Mouse (Mus musculus): Measurements from ENCODE around the gene Wfdc6b. TPM values are rescaled to one million over a fixed set of nuclear protein-coding genes. Genes with fewer than 3 reads are reported as not detected.
"Not testable (repeated sequence)": the region's sequence is repeated elsewhere in the genome, so short reads cannot be mapped to it uniquely, and the experiment has no call there.

The Wfdc6b gene
- total RNA-seq (2021): not detected
- long read RNA-seq, experiment 1: 0 reads
- long read RNA-seq, experiment 2: 0 reads

- not testable (repeated sequence) for DNase-seq (ENCODE audit: low spot score in 2 of 2)
Observed at GRCm38 (mm10) chr2:164613471-164613870, at the start of gene Wfdc6b, which contains the start of gene Wfdc8. Gene Wfdc6b, plus strand, starts transcription at chr2:164613522. Gene Wfdc8, minus strand, starts transcription at chr2:164613626.

DNA sequence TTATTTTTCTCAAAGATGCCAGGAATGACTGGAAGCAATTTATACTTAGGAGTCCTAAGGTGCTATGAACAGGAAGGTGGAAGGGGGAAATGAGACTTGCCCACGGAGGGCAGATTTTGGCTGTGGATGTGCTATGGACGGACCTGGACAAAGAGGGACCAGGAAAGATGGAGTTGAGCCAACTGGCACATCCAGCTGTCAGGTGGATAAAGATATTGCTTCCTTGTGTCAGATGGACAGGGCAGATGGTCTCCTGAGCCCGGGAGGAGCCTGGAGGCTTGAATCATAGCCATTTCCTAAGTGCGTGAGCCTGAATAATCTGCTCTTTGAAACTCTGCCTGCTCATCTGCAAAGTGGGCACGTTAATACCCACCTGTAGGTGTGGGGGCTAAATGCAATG, 49.0 kb upstream of the Wfdc6b start:
- no peak for DNase-seq (ENCODE audit: low spot score in 2 of 2)

DNA sequence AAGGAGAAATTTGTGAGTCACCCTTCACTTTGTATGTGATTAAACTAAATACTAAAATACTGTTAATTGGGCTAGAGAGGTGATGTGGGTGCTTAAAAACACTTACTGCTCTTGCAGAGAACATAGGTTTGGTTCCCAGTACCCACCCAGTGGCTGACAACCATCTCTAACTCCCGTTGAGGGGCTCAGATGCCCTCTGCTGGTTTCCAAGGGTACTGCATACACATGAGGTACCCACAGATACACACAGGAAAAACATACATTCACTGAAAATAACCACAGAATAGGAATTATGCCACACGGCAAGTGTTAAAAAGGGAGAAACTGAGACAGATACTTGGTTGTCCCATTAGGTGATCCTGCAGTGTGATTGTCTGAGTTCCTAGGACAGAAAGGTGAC, 46.3 kb upstream of the Wfdc6b start:
- DNase-seq (ENCODE audit: low spot score in 2 of 2): no peak

- DNase-seq (ENCODE audit: low spot score in 2 of 2): no peak
Observed at GRCm38 (mm10) chr2:164567460-164567859, 45.9 kb upstream of the Wfdc6b start.

DNA sequence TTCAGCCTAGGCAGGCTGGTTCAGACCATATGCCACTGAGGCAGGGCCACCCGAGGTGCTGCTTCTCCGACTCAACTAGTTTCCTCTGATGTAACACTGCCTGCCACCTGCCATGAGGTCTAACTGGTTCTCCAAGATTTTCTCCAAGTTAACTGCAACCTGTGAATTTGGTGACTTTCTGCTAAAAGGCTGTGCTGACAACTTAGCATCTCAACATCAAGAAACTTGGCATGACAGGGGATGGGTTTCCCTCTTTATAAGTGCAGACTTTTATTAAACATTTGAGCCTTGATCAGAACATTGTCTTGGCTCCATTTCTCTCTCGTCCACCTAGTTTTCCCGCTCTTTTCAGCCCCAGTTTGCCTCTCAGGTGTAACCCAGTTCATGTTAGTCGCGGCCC, 40.0 kb upstream of the Wfdc6b start, which contains the start of gene Spint3:
TSS of gene Spint3 (minus strand) at position 101 of the 400 bp plus-strand sequence.
- DNase-seq (ENCODE audit: low spot score in 2 of 2): not testable (repeated sequence)

GRCm38 (mm10) chr2:164585025-164585725, 28.1 kb upstream of the Wfdc6b start, which contains the start of gene Wfdc6a:
Gene Wfdc6a, minus strand, starts transcription at chr2:164585447.
- not testable (repeated sequence) for DNase-seq (ENCODE audit: low spot score in 2 of 2)

DNA sequence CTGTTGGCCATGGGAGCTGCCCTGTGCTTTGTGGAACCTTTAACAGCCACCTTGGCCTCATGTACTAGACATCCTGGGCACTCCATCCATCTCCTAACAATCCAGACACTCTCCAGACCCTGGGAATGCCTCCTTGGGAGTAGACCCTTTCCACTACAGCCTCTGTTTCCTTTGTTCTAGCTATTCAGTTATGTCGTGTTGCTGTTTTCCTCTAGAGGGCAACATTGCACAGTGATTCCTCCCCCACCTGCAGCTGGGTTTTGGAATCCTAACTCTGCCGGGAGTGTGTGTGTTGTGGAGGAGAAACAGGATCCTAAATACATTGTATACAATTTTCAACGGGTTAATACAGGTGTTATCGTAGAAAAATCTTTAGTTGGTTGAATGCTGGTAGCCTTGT, 21.3 kb upstream of the Wfdc6b start:
- DNase-seq (ENCODE audit: low spot score in 2 of 2): no peak

- DNase-seq (ENCODE audit: low spot score in 2 of 2): no peak
Observed at GRCm38 (mm10) chr2:164593494-164593893, 19.8 kb upstream of the Wfdc6b start, which contains the start of gene Eppin. Gene Eppin, minus strand, starts transcription at chr2:164593594.

GRCm38 (mm10) chr2:164600179-164600578, 13.1 kb upstream of the Wfdc6b start:
- DNase-seq (ENCODE audit: low spot score in 2 of 2): no peak

GRCm38 (mm10) chr2:164603482-164603881, 9.8 kb upstream of the Wfdc6b start:
- no peak for DNase-seq (ENCODE audit: low spot score in 2 of 2)

- no peak for DNase-seq (ENCODE audit: low spot score in 2 of 2)
Observed at GRCm38 (mm10) chr2:164604411-164604810, 8.9 kb upstream of the Wfdc6b start.

DNA sequence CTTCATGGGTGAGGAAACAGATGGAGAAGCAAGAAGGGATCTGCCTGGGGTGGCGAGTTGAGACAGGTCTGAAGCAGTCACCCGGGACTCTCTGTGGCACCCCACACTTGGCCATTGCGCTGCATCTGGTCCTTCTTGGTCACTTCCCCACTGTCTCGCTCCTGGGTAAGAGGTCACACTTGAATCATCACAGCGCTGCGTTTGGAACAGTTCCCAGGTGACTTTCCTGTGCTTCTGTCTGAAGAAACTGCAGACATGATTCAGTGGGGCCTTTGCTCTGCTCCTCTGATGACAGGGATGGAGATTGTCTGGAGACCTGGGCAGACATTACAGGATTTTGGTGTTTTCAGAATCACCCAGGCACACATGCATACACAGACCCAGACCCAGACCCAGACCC, 4.5 kb upstream of the Wfdc6b start:
- DNase-seq (ENCODE audit: low spot score in 2 of 2): no peak

GRCm38 (mm10) chr2:164615386-164615785, 2.1 kb downstream of the Wfdc6b start:
- no peak for DNase-seq (ENCODE audit: low spot score in 2 of 2)

DNA sequence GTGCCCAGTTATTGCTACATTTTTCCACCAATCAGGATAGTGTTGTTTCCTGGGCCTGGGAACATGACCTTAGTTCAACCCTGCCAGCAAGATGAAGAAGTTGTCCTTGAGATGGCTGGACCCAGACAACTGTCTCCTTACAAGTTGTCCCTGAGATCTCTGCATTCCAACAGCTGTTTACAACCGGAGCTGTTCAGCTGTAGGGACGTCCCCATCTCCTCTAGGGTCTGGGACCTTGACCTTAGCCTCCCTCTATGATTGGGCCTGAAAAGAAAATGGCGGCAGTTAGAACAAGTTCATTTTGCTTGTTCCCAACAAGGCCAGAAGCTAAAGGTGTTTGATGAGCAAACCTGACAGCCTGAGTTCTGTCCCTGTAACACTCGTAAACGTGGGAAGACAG, 5.7 kb downstream of the Wfdc6b start:
- DNase-seq (ENCODE audit: low spot score in 2 of 2): no peak

DNA sequence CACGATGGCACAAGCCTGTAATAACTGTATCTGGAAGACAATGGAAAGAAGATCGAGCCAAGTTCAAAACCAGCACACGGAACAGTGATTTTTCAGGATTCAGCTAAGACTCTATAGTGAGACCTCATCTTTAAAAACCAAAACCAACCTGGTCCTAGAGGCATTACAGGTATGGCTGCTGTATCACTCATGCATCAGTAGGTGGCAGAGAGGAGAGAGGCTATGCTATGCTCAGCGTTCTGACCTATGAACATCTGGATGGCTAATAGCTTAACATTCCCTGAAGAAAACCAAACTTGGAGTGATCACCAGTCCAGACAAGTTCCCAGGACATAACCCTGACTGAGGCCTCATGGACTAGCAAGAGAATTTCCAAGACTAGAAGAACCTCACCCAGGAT, 8.5 kb downstream of the Wfdc6b start:
- no peak for DNase-seq (ENCODE audit: low spot score in 2 of 2)

DNA sequence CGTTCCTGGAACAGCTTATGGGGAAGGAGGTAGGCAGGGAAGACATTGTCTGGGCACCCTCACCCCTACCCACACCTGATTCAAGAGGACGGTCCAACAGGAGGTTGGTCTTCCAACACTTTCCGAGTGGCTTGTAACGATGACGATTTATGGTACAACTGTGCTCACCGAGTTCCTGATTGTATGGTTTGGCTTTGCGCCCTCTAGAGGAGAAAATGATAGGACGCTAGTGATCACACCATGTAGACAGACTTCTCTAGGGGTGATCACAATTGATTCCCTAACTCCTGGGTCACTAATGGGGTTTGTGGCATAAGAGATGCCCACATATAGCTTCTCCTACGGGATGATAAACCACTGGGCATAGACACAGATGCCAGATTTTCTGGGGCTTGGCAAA, 21.9 kb downstream of the Wfdc6b start:
- DNase-seq (ENCODE audit: low spot score in 2 of 2): no peak

GRCm38 (mm10) chr2:164638696-164639095, 25.4 kb downstream of the Wfdc6b start, which contains the start of gene Wfdc16:
Gene Wfdc16, minus strand, starts transcription at chr2:164638796.
- DNase-seq (ENCODE audit: low spot score in 2 of 2): no peak

DNA sequence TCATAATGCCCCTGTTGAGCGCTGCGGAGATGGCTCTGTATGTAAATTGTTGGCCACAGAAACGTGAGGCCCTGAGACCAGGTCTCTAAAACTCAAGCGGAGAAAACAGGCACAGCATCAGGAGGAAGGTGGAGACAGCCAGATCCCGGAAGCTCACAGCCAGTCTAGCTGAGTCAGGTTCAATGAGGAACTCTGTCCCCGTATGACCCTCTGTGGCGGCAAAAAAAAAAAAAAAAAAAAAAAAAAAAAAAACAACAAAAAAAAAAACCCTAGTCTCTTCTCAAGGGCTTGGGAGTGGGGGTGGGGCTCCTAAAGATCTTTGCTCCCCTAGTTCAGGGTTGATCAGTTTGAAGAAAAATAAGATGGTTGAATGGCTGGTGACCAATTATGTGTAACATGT, 27.8 kb downstream of the Wfdc6b start:
- no peak for DNase-seq (ENCODE audit: low spot score in 2 of 2)

GRCm38 (mm10) chr2:164641881-164642673, 28.8 kb downstream of the Wfdc6b start:
- no peak for DNase-seq (ENCODE audit: low spot score in 2 of 2)

DNA sequence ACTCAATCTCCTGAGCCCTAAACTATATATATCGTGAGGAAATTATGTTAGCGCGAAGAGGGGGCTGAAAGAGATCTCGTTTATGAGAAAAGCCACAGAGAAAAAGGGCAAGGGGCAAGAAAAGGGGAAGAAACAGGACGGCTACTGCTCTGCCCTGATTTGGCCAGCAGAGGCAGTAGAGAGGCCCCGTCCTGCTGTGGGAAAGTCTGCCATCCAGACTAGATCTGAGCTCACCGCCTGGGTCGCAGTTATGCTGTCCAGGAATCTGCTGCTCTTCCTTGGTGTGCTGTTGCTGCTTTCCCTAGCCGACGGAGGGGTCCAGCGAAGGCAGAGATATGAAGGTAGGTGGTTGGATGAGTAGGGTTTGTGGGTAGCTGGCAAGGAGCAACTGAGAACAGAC, 42.5 kb downstream of the Wfdc6b start, which contains the start of gene Wfdc10:
TSS of gene Wfdc10 (plus strand) at position 189 of the 400 bp plus-strand sequence.
- peak in 1 of 2 experiments; percentile 13 for DNase-seq (ENCODE audit: low spot score in 2 of 2)

- DNase-seq (ENCODE audit: low spot score in 2 of 2): no peak
Observed at GRCm38 (mm10) chr2:164656483-164656882, 43.2 kb downstream of the Wfdc6b start, which contains the start of gene Wfdc9. Gene Wfdc9, minus strand, starts transcription at chr2:164656583.

GRCm38 (mm10) chr2:164664851-164665250, 51.5 kb downstream of the Wfdc6b start:
- DNase-seq (ENCODE audit: low spot score in 2 of 2): no peak
